Mouse (Mus musculus) MEL (cell line): ENCODE results near the gene Racgap1. TPM values are rescaled to one million over a fixed set of nuclear protein-coding genes. Genes with fewer than 3 reads are reported as not detected.
A peak's percentile ranks its signal among the peaks of the same experiment; 100 is the strongest.

Source experiments
- DNase-seq: peaks from one replicate; pipeline ENCODE4 v3.0.0; 2011; ENCODE audit warnings: low read depth, low spot score
- H3K27ac ChIP-seq: 2 replicates; pipeline ENCODE4 v1.5.1; 2012; ENCODE audit warnings: low read depth, mild to moderate bottlenecking, control low read depth, low read length, moderate library complexity; ENCODE audit not compliant: control insufficient read depth
- H3K27me3 ChIP-seq, 2 experiments: fragments of 150-350 bp in 1 of 2; sonication (generic) in 1 of 2; 2 replicates each; pipeline ENCODE4 v1.6.1; 2012; ENCODE audit warnings: low read length in 2 of 2, mild to moderate bottlenecking in 2 of 2, improper control_type of control experiment in 1 of 2, moderate library complexity in 1 of 2; ENCODE audit not compliant: insufficient read depth in 2 of 2, control insufficient read depth in 1 of 2
- H3K36me3 ChIP-seq, 2 experiments: 2 replicates each; pipeline ENCODE4 v1.6.1; 2012 to 2014; ENCODE audit warnings: low read length in 2 of 2, improper control_type of control experiment in 1 of 2, inconsistent platforms in 1 of 2, mild to moderate bottlenecking in 1 of 2; ENCODE audit not compliant: insufficient read depth in 2 of 2, control insufficient read depth in 1 of 2
- H3K4me1 ChIP-seq, 2 experiments: fragments of 150-350 bp in 1 of 2; sonication (generic) in 1 of 2; 2 replicates each; pipeline ENCODE4 v1.6.1; 2012; ENCODE audit warnings: low read length in 2 of 2, improper control_type of control experiment in 1 of 2, mild to moderate bottlenecking in 1 of 2; ENCODE audit not compliant: insufficient read depth in 2 of 2, control insufficient read depth in 1 of 2
- H3K4me3 ChIP-seq, 2 experiments: fragments of 150-350 bp in 1 of 2; sonication (generic) in 1 of 2; 2 replicates each; pipeline ENCODE4 v1.5.1; 2012; ENCODE audit warnings: low read depth in 2 of 2, low read length in 2 of 2, mild to moderate bottlenecking in 2 of 2, moderate library complexity in 2 of 2, control low read depth in 1 of 2, improper control_type of control experiment in 1 of 2; ENCODE audit not compliant: control insufficient read depth in 1 of 2, insufficient read depth in 1 of 2
- H3K79me2 ChIP-seq: 2 replicates; pipeline ENCODE4 v1.6.1; 2012; ENCODE audit warnings: mild to moderate bottlenecking, low read length, moderate library complexity; ENCODE audit not compliant: control insufficient read depth, poor library complexity, insufficient read depth
- H3K9ac ChIP-seq: 2 replicates; pipeline ENCODE4 v1.6.1; 2012; ENCODE audit warnings: low read depth, mild to moderate bottlenecking, control low read depth, low read length, moderate library complexity; ENCODE audit not compliant: control insufficient read depth, poor library complexity, severe bottlenecking
- H3K9me3 ChIP-seq: fragments of 150-350 bp; sonication (generic); replicated peaks from 2 replicates; pipeline ENCODE4 v1.6.1; 2012; ENCODE audit warnings: mild to moderate bottlenecking, low read length, improper control_type of control experiment, moderate library complexity; ENCODE audit not compliant: insufficient read depth
- BHLHE40 ChIP-seq: IDR thresholded peaks from 2 replicates; pipeline ENCODE4 v1.6.1; 2012; ENCODE audit warnings: low read depth, mild to moderate bottlenecking, inconsistent platforms, low read length, improper control_type of control experiment, borderline replicate concordance
- CHD2 ChIP-seq: IDR thresholded peaks from 2 replicates; pipeline ENCODE4 v1.6.1; 2011; ENCODE audit warnings: low read length, improper control_type of control experiment
- CTCF ChIP-seq, 3 experiments: IDR thresholded peaks in 2 of 3; conservative IDR thresholded peaks in 1 of 3; 2 replicates each; pipeline ENCODE4 v1.5.1; 2011 to 2012; ENCODE audit warnings: low read length in 3 of 3, low read depth in 2 of 3, mild to moderate bottlenecking in 2 of 3, improper control_type of control experiment in 1 of 3, inconsistent platforms in 1 of 3, mixed read lengths in 1 of 3, moderate library complexity in 1 of 3; ENCODE audit not compliant: control insufficient read depth in 1 of 3, insufficient read depth in 1 of 3, poor library complexity in 1 of 3, severe bottlenecking in 1 of 3
- EP300 ChIP-seq, 2 experiments: IDR thresholded peaks; 2 replicates each; pipeline ENCODE4 v1.6.1; 2011; ENCODE audit warnings: improper control_type of control experiment in 2 of 2, low read length in 2 of 2, low read depth in 1 of 2, mild to moderate bottlenecking in 1 of 2
- GABPA ChIP-seq: IDR thresholded peaks from 2 replicates; pipeline ENCODE4 v1.6.1; 2012; ENCODE audit warnings: low read depth, mild to moderate bottlenecking, inconsistent platforms, low read length, improper control_type of control experiment, moderate library complexity
- GATA1 ChIP-seq: IDR thresholded peaks from 2 replicates; pipeline ENCODE4 v1.6.1; 2011; ENCODE audit warnings: low read depth, low read length, improper control_type of control experiment
- KAT2A ChIP-seq: conservative IDR thresholded peaks from 2 replicates; pipeline ENCODE4 v1.6.1; 2012; ENCODE audit warnings: low read depth, low read length, improper control_type of control experiment, inconsistent platforms
- MAFK ChIP-seq: IDR thresholded peaks from 2 replicates; pipeline ENCODE4 v1.6.1; 2011; ENCODE audit warnings: low read depth, mild to moderate bottlenecking, low read length, improper control_type of control experiment, borderline replicate concordance
- MAX ChIP-seq: IDR thresholded peaks from 2 replicates; pipeline ENCODE4 v1.6.1; 2011; ENCODE audit warnings: low read length, improper control_type of control experiment
- MAZ ChIP-seq: IDR thresholded peaks from 2 replicates; pipeline ENCODE4 v1.6.1; 2012; ENCODE audit warnings: low read depth, mild to moderate bottlenecking, inconsistent platforms, low read length, improper control_type of control experiment
- MXI1 ChIP-seq: IDR thresholded peaks from 2 replicates; pipeline ENCODE4 v1.6.1; 2011; ENCODE audit warnings: mild to moderate bottlenecking, low read depth, low read length, improper control_type of control experiment
- NELFE ChIP-seq: IDR thresholded peaks from 2 replicates; pipeline ENCODE4 v1.6.1; 2011; ENCODE audit warnings: low read depth, low read length, improper control_type of control experiment
- NRF1 ChIP-seq: IDR thresholded peaks from 2 replicates; pipeline ENCODE4 v1.6.1; 2014; ENCODE audit warnings: low read depth, mild to moderate bottlenecking, inconsistent platforms, low read length, improper control_type of control experiment, moderate library complexity; ENCODE audit not compliant: poor library complexity, insufficient read depth, severe bottlenecking
- POLR2A ChIP-seq, 2 experiments: IDR thresholded peaks; 2 replicates each; pipeline ENCODE4 v1.6.1; 2011 to 2012; ENCODE audit warnings: low read length in 2 of 2, mild to moderate bottlenecking in 2 of 2, control low read depth in 1 of 2, improper control_type of control experiment in 1 of 2, low read depth in 1 of 2, moderate library complexity in 1 of 2; ENCODE audit not compliant: control insufficient read depth in 1 of 2, insufficient read depth in 1 of 2, poor library complexity in 1 of 2
- POLR2AphosphoS2 ChIP-seq: IDR thresholded peaks from 2 replicates; pipeline ENCODE4 v1.6.1; 2011; ENCODE audit warnings: low read length, improper control_type of control experiment
- POLR2AphosphoS5 ChIP-seq: IDR thresholded peaks from 2 replicates; pipeline ENCODE4 v1.6.1; 2012; ENCODE audit warnings: low read depth, borderline replicate concordance, mild to moderate bottlenecking, inconsistent platforms, low read length, moderate library complexity, mixed read lengths
- RAD21 ChIP-seq: IDR thresholded peaks from 2 replicates; pipeline ENCODE4 v1.6.1; 2011; ENCODE audit warnings: mild to moderate bottlenecking, low read depth, low read length, improper control_type of control experiment
- RCOR1 ChIP-seq: IDR thresholded peaks from 2 replicates; pipeline ENCODE4 v1.6.1; 2012; ENCODE audit warnings: low read depth, mild to moderate bottlenecking, inconsistent platforms, low read length, improper control_type of control experiment
- SMC3 ChIP-seq: IDR thresholded peaks from 2 replicates; pipeline ENCODE4 v1.6.1; 2011; ENCODE audit warnings: low read depth, low read length, improper control_type of control experiment
- TBP ChIP-seq: IDR thresholded peaks from 2 replicates; pipeline ENCODE4 v1.8.0; 2011; ENCODE audit warnings: low read depth, low read length, improper control_type of control experiment
- UBTF ChIP-seq: IDR thresholded peaks from 2 replicates; pipeline ENCODE4 v1.6.1; 2012; ENCODE audit warnings: low read depth, mild to moderate bottlenecking, inconsistent platforms, low read length, improper control_type of control experiment, moderate library complexity, borderline replicate concordance; ENCODE audit not compliant: insufficient read depth
- USF1 ChIP-seq: IDR thresholded peaks from 2 replicates; pipeline ENCODE4 v1.6.1; 2014; ENCODE audit warnings: low read depth, mild to moderate bottlenecking, inconsistent platforms, low read length, improper control_type of control experiment, moderate library complexity
- ZC3H11A ChIP-seq: IDR thresholded peaks from 2 replicates; pipeline ENCODE4 v1.6.1; 2012; ENCODE audit warnings: low read depth, mild to moderate bottlenecking, inconsistent platforms, low read length, improper control_type of control experiment
- ZMIZ1 ChIP-seq: IDR thresholded peaks from 2 replicates; pipeline ENCODE4 v1.6.1; 2012; ENCODE audit warnings: low read depth, mild to moderate bottlenecking, inconsistent platforms, low read length, improper control_type of control experiment, moderate library complexity
- ZNF384 ChIP-seq: IDR thresholded peaks from 2 replicates; pipeline ENCODE4 v1.6.1; 2012; ENCODE audit warnings: low read depth, mild to moderate bottlenecking, inconsistent platforms, low read length, improper control_type of control experiment
- polyA plus RNA-seq, 2 experiments: library from polyadenylated mRNA; stranded (reverse) in 1 of 2; unstranded in 1 of 2; fragments of >175 nt in 1 of 2; fragments of >200 nt in 1 of 2; gene quantifications; 2 replicates each; pipeline versions ENCODE4 v1.2.1 to v1.2.4; 2012; ENCODE audit warnings: low replicate concordance in 2 of 2, low read depth in 1 of 2; ENCODE audit not compliant: insufficient read length in 2 of 2, insufficient read depth in 1 of 2, missing spikeins in 1 of 2
- total RNA-seq: library from RNA; depleted of rRNA; stranded (reverse); fragments of 300-350 nt; gene quantifications from 2 replicates; pipeline ENCODE4 v1.2.3, GENCODE M21; 2012

Racgap1 gene
- total and polyA plus RNA-seq, 3 experiments: 126 to 367 (median 149) TPM

GRCm38 (mm10) chr15:99688712-99689111, 37.3 kb upstream of the Racgap1 start:
- Histone ChIP-seq H3K27ac (no peak overlapping the region), H3K79me2 (no peaks in the 10 kb centered on the region), H3K4me1 (no peaks in the 10 kb centered on the region), H3K4me3 (no peak overlapping the region), H3K27me3 (peaks cover 16 to 19% of the 10 kb centered on the region in 2 experiments), H3K9ac (no peak overlapping the region), H3K36me3 (no peaks in the 10 kb centered on the region), H3K9me3 (no peaks in the 10 kb centered on the region)
- TF ChIP-seq RAD21 (peak; percentile 74), CTCF (IDR thresholded peaks at IDR 0.05 in 2 of 3, conservative IDR thresholded peaks at IDR 0.05 in 1 of 3; ENCODE audit: control insufficient read depth in 1 of 3, insufficient read depth in 1 of 3, low read depth in 2 of 3, low read length in 3 of 3, poor library complexity in 1 of 3, severe bottlenecking in 1 of 3) (peak; percentile 95 to 98 (median 97)), SMC3 (peak; percentile 93), ZC3H11A (peak; percentile 75), EP300 (IDR thresholded peaks at IDR 0.05; ENCODE audit: low read depth in 1 of 2, low read length in 2 of 2) (no peak), CHD2 (no peak)
- peak; percentile 78 for DNase-seq

- TF ChIP-seq ZC3H11A (no peak), KAT2A (no peak), RAD21 (no peak), POLR2AphosphoS5 (no peak), GATA1 (no peak), MAZ (no peak)
- TF ChIP-seq, all 39 proteins: peak for 0
- no peak overlapping the region for H3K27ac ChIP-seq
- DNase-seq: no peak
- no peaks in the 10 kb centered on the region for H3K79me2 ChIP-seq
- no peak overlapping the region for H3K9ac ChIP-seq
- H3K4me1 ChIP-seq: no peaks in the 10 kb centered on the region
- H3K27me3 ChIP-seq: peaks cover 14 to 15% of the 10 kb centered on the region in 2 experiments
- no peaks in the 10 kb centered on the region for H3K9me3 ChIP-seq
- H3K4me3 ChIP-seq: no peak overlapping the region
- H3K36me3 ChIP-seq: no peaks in the 10 kb centered on the region
Observed at GRCm38 (mm10) chr15:99684156-99684555, 32.7 kb upstream of the Racgap1 start.

GRCm38 (mm10) chr15:99682880-99683279, 31.4 kb upstream of the Racgap1 start:
- Histone ChIP-seq H3K9me3 (no peaks in the 10 kb centered on the region), H3K4me3 (no peak overlapping the region), H3K27me3 (peaks cover 14 to 15% of the 10 kb centered on the region in 2 experiments), H3K79me2 (no peaks in the 10 kb centered on the region), H3K36me3 (no peaks in the 10 kb centered on the region), H3K4me1 (peaks cover 0 to 6% of the 10 kb centered on the region in 2 experiments; a peak in 1 of 4 replicates), H3K9ac (no peak overlapping the region), H3K27ac (no peak overlapping the region)
- DNase-seq: peak; percentile 77
- TF ChIP-seq CHD2: no peak
- peak; percentile 35 for TF ChIP-seq RAD21
- TF ChIP-seq ZMIZ1: no peak
- peak; percentile 56 to 80 (median 70) for TF ChIP-seq CTCF (IDR thresholded peaks at IDR 0.05 in 2 of 3, conservative IDR thresholded peaks at IDR 0.05 in 1 of 3; ENCODE audit: control insufficient read depth in 1 of 3, insufficient read depth in 1 of 3, low read depth in 2 of 3, low read length in 3 of 3, poor library complexity in 1 of 3, severe bottlenecking in 1 of 3)
- no peak for TF ChIP-seq NRF1
- no peak for TF ChIP-seq ZNF384
- no peak for TF ChIP-seq RCOR1
- no peak for TF ChIP-seq POLR2AphosphoS2
- peak; percentile 49; the same call in 1 of the 2 replicates for TF ChIP-seq TBP
- TF ChIP-seq MXI1: no peak
- TF ChIP-seq USF1: no peak
- TF ChIP-seq GABPA: no peak
- no peak for TF ChIP-seq MAZ
- no peak for TF ChIP-seq MAFK
- no peak for TF ChIP-seq POLR2A (IDR thresholded peaks at IDR 0.05; ENCODE audit: control insufficient read depth in 1 of 2, insufficient read depth in 1 of 2, low read depth in 1 of 2, low read length in 2 of 2, poor library complexity in 1 of 2)
- no peak for TF ChIP-seq EP300 (IDR thresholded peaks at IDR 0.05; ENCODE audit: low read depth in 1 of 2, low read length in 2 of 2)
- TF ChIP-seq UBTF: no peak
- TF ChIP-seq MAX: no peak
- no peak for TF ChIP-seq BHLHE40
- no peak for TF ChIP-seq NELFE
